Mouse (Mus musculus) central nervous system, embryonic 18 days (tissue): ENCODE results near the gene Slc16a12. TPM values are rescaled to one million over a fixed set of nuclear protein-coding genes. Genes with fewer than 3 reads are reported as not detected.

Experiments used
- polyA plus RNA-seq: library from polyadenylated mRNA; depleted of rRNA; stranded (reverse); fragments of >200 nt; gene quantifications from 2 replicates; pipeline ENCODE4 v1.2.3, GENCODE M21; 2012; rRNA removed

Slc16a12 gene
- 1.8 and 1.9 TPM in 2 replicates for polyA plus RNA-seq

DNA sequence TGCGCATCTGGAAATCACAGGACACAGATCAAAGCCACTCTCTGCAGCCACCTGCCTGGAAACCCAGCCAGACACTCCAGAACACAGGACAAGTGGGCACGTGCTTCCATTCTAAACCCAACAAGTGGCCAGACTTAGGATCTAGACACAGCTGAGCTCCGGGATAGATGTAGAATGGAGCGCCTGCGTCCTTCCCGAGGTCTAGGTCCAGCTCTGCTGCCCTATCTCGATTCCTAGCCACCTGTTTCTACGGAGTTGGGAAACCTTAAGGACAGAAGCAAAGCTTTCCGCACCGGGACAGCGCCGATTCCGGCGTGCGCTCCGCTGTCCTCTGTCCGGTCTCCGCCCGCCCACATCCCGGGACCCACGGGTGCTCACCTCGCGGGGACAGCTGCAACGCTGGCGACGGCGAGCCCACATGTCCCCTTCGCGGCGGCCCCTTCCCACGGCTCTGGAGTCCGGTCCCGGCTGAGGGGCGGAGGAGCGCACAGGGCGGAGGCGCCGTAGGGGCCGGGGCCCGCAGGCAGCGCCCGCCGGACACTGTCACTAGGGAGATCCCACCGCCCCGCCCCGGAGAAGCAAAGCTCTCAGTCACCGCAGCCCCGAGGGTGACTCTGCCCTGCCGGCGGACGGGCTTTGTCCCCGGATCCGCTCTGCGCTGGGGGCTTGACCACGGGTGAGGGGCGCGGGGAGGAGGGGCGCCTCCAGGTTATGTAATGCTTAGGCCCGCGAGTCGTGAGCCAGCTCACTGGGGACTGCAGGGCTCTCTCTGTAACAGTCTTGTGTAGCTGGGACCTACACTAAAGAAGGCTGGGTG lies at the start of gene Slc16a12:
Slc16a12 (minus strand) TSS at position 602 of the 817 bp plus-strand sequence.

DNA sequence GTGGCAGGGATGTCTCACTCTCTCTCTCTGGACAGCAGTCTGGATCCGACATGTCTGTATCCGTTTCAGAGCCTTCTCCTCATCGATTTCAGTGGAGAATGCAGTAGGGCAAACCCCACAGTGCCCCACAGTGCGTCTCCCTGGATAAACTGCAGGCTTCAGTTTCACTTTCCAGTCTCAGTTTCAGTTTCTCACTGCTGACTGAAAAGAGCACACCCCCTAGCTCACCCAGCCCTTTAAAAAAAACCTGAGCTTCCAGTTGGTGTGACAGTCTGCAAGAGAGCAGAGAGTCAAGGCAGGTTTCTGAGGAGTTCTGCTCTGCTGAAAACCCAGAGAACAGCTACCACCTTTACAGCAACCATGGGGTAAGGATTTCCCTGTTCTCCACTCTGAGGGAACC lies 106.5 kb downstream of the Slc16a12 start, which contains the start of the genes Ifit1bl2 and Ifit1:
Ifit1bl2 (minus strand) TSS at position 121 of the 400 bp plus-strand sequence.
Ifit1 (plus strand) TSS at position 249 of the 400 bp plus-strand sequence.

Other genes with a start within 250 kb of the Slc16a12 start
- 16.9 and 18.2 TPM in 2 replicates for gene Lipa, start 219.8 kb downstream of the Slc16a12 start, polyA plus RNA-seq
- 4.6 TPM in 2 replicates for gene Ifit2, start 196.6 kb downstream of the Slc16a12 start, polyA plus RNA-seq
- 1.4 and 2.5 TPM in 2 replicates for gene Ifit3, start 163.8 kb downstream of the Slc16a12 start, polyA plus RNA-seq
- gene Ifit1bl1, start 145.3 kb downstream of the Slc16a12 start, polyA plus RNA-seq = 1.1 and 1.3 TPM in 2 replicates
- gene Ifit3b, start 139.3 kb downstream of the Slc16a12 start, polyA plus RNA-seq = 0.06 and 0.33 TPM in 2 replicates
- 0.19 and 0.31 TPM in 2 replicates for gene Ifit1bl2, start 106.5 kb downstream of the Slc16a12 start, polyA plus RNA-seq
- 1.0 and 1.4 TPM in 2 replicates for gene Ifit1, start 106.4 kb downstream of the Slc16a12 start, polyA plus RNA-seq
- gene Pank1, start 132.2 kb upstream of the Slc16a12 start, polyA plus RNA-seq = 3.7 TPM in 2 replicates
- 5.3 and 6.7 TPM in 2 replicates for gene Kif20b, start 175.1 kb upstream of the Slc16a12 start, polyA plus RNA-seq